Comparison of ENCODE assay signal across 13 mouse cellular contexts in the genomic region with DNA sequence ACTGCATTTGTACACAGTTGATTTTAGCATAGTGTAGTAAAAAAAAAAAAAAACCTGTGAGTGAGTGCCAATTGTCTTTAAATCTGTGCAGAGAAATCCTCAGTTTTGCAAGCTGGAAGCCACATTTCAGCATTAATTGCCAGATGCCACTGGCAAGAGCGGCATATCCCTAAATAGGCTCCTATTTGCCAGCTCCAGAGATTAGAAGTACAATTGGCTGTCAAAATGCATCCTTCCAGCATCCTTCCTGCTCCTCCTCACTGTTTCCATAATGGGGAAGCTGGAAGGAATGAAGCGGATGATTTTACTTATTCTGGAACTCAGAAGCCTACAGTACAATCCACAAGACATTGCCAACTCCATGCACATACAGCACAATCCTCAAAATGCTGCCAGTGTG.
DNase-seq lines count a peak whose midpoint lies in the region; ATAC-seq and TF ChIP-seq lines count a peak whose summit lies in the region.
"Had no signal": no experiment of that assay in that cellular context is flagged by ENCODE, and none has a peak within 500 bp of the region (broad histone marks: within the 10 kb centered on the region; RNA-seq: fewer than 3 reads in every experiment).

No protein-coding gene starts in this region.

- no peak overlapping the region for H3K9ac ChIP-seq in hindbrain, embryonic 16.5 days (ENCODE audit: low read depth, low read length)
- H3K9ac ChIP-seq in hindbrain, embryonic 11.5 days (ENCODE audit: low read depth, low read length), result no peak overlapping the region
- no peak overlapping the region for H3K9ac ChIP-seq in forebrain, postnatal 0 days
- no peak overlapping the region for H3K9ac ChIP-seq in intestine, embryonic 15.5 days
- H3K9ac ChIP-seq: liver, embryonic 12.5 days had no signal

- no peaks in the 10 kb centered on the region for H3K9me3 ChIP-seq in hindbrain, embryonic 16.5 days (ENCODE audit: control insufficient read depth, low read length)
- H3K9me3 ChIP-seq in hindbrain, embryonic 11.5 days (ENCODE audit: control insufficient read depth, low read length), result no peaks in the 10 kb centered on the region
- no peaks in the 10 kb centered on the region for H3K9me3 ChIP-seq in forebrain, postnatal 0 days (ENCODE audit: low read length)
- no peaks in the 10 kb centered on the region for H3K9me3 ChIP-seq in intestine, embryonic 15.5 days
- H3K9me3 ChIP-seq: liver, embryonic 12.5 days had no signal

- peak; percentile 24; the same call in 1 of the 2 replicates for ATAC-seq in hindbrain, embryonic 16.5 days
- no peak for ATAC-seq in hindbrain, embryonic 11.5 days (ENCODE audit: low FRiP score)
- ATAC-seq in forebrain, postnatal 0 days, result peak; percentile 94
- ATAC-seq in intestine, embryonic 15.5 days, result no peak
- ATAC-seq: liver, embryonic 12.5 days had no signal

- H3K4me3 ChIP-seq in hindbrain, embryonic 16.5 days (ENCODE audit: low read length), result no peak overlapping the region
- no peak overlapping the region for H3K4me3 ChIP-seq in hindbrain, embryonic 11.5 days (ENCODE audit: low read depth, low read length)
- no peak overlapping the region for H3K4me3 ChIP-seq in forebrain, postnatal 0 days (ENCODE audit: low read depth, low read length)
- H3K4me3 ChIP-seq in intestine, embryonic 15.5 days (replicated peaks), result no peak overlapping the region
- H3K4me3 ChIP-seq in thymus, adult 2 months (ENCODE audit: control insufficient read depth, insufficient read depth, low read length), result no peak overlapping the region
- H3K4me3 ChIP-seq: left cerebral cortex, adult 2 months; liver, embryonic 12.5 days had no signal

- no peak overlapping the region for H3K4me2 ChIP-seq in hindbrain, embryonic 16.5 days (ENCODE audit: low read length)
- no peak overlapping the region for H3K4me2 ChIP-seq in hindbrain, embryonic 11.5 days (replicated peaks; ENCODE audit: low read depth, low read length)
- no peak overlapping the region for H3K4me2 ChIP-seq in forebrain, postnatal 0 days (ENCODE audit: low read depth)
- no peak overlapping the region for H3K4me2 ChIP-seq in intestine, embryonic 15.5 days (replicated peaks)
- H3K4me2 ChIP-seq: liver, embryonic 12.5 days had no signal

- DNase-seq in hindbrain, embryonic 11.5 days (ENCODE audit: low spot score), result no peak
- peak; percentile 86 for DNase-seq in forebrain, postnatal 0 days
- peak; percentile 54 to 89 for DNase-seq in layer of hippocampus, postnatal 14 days (ENCODE audit: low spot score in 2 of 2)
- peak; percentile 42 to 75 for DNase-seq in right cerebral cortex, postnatal 10 days (ENCODE audit: low spot score in 2 of 2)
- DNase-seq in kidney, adult 9 months, result no peak
- DNase-seq in thymus, adult 2 months, result no peak
- DNase-seq: heart, postnatal 10 days; kidney, adult 11 months; lung, postnatal 10 days had no signal

- no peak for TF ChIP-seq POLR2A in thymus, adult 2 months (IDR thresholded peaks at IDR 0.05; ENCODE audit: control insufficient read depth, extremely low read depth, insufficient read depth, low read length, poor library complexity)

- H3K4me1 ChIP-seq in hindbrain, embryonic 16.5 days (ENCODE audit: control insufficient read depth, insufficient read depth, low read depth, low read length), result no peaks in the 10 kb centered on the region
- H3K4me1 ChIP-seq in hindbrain, embryonic 11.5 days (replicated peaks; ENCODE audit: control insufficient read depth, insufficient read depth, low read length), result no peaks in the 10 kb centered on the region
- H3K4me1 ChIP-seq in forebrain, postnatal 0 days (ENCODE audit: insufficient read depth), result no peaks in the 10 kb centered on the region
- no peaks in the 10 kb centered on the region for H3K4me1 ChIP-seq in intestine, embryonic 15.5 days (replicated peaks)
- no peaks in the 10 kb centered on the region for H3K4me1 ChIP-seq in thymus, adult 2 months (replicated peaks; ENCODE audit: control insufficient read depth, insufficient read depth, low read length)
- H3K4me1 ChIP-seq: liver, embryonic 12.5 days had no signal

- no peak for TF ChIP-seq CTCF in forebrain, postnatal 0 days (IDR thresholded peaks at IDR 0.05; ENCODE audit: low read depth)
- no peak for TF ChIP-seq CTCF in thymus, adult 2 months (IDR thresholded peaks at IDR 0.05; ENCODE audit: borderline replicate concordance, control insufficient read depth, extremely low read depth, insufficient read depth, low read length, poor library complexity)

- no peaks in the 10 kb centered on the region for H3K36me3 ChIP-seq in hindbrain, embryonic 16.5 days (ENCODE audit: control insufficient read depth, insufficient read depth, low read length)
- H3K36me3 ChIP-seq in hindbrain, embryonic 11.5 days (ENCODE audit: control insufficient read depth, insufficient read depth, low read length), result no peaks in the 10 kb centered on the region
- no peaks in the 10 kb centered on the region for H3K36me3 ChIP-seq in forebrain, postnatal 0 days (ENCODE audit: insufficient read depth)
- no peaks in the 10 kb centered on the region for H3K36me3 ChIP-seq in intestine, embryonic 15.5 days
- H3K36me3 ChIP-seq in thymus, adult 2 months (ENCODE audit: control insufficient read depth, insufficient read depth, low read length), result no peaks in the 10 kb centered on the region
- H3K36me3 ChIP-seq: liver, embryonic 12.5 days had no signal

- no peak overlapping the region for H3K27ac ChIP-seq in hindbrain, embryonic 16.5 days (ENCODE audit: low read depth, low read length)
- no peak overlapping the region for H3K27ac ChIP-seq in hindbrain, embryonic 11.5 days (ENCODE audit: low read depth, low read length)
- no peak overlapping the region for H3K27ac ChIP-seq in forebrain, postnatal 0 days (ENCODE audit: low read depth, low read length)
- H3K27ac ChIP-seq in intestine, embryonic 15.5 days, result no peak overlapping the region
- H3K27ac ChIP-seq in thymus, adult 2 months (ENCODE audit: control insufficient read depth, insufficient read depth, low read length), result no peak overlapping the region
- H3K27ac ChIP-seq: left cerebral cortex, adult 2 months; liver, embryonic 12.5 days had no signal

- 73% methylated on average over 2 of the region's 2 CpGs for WGBS in hindbrain, embryonic 16.5 days
- WGBS in hindbrain, embryonic 11.5 days, result 87% methylated on average over 2 of the region's 2 CpGs
- WGBS in forebrain, postnatal 0 days, result 42% methylated on average over 2 of the region's 2 CpGs
- 81% methylated on average over 2 of the region's 2 CpGs for WGBS in intestine, embryonic 15.5 days
- 88% methylated on average over 2 of the region's 2 CpGs for WGBS in thymus, adult 2 months

- no peaks in the 10 kb centered on the region for H3K27me3 ChIP-seq in hindbrain, embryonic 16.5 days (replicated peaks; ENCODE audit: control insufficient read depth, insufficient read depth, low read length)
- H3K27me3 ChIP-seq in hindbrain, embryonic 11.5 days (ENCODE audit: control insufficient read depth, insufficient read depth, low read length), result no peaks in the 10 kb centered on the region
- no peaks in the 10 kb centered on the region for H3K27me3 ChIP-seq in forebrain, postnatal 0 days (ENCODE audit: insufficient read depth, low read length)
- no peaks in the 10 kb centered on the region for H3K27me3 ChIP-seq in intestine, embryonic 15.5 days (replicated peaks)
- no peaks in the 10 kb centered on the region for H3K27me3 ChIP-seq in thymus, adult 2 months (ENCODE audit: control insufficient read depth, insufficient read depth, low read length)
- H3K27me3 ChIP-seq: liver, embryonic 12.5 days had no signal

Comparison
In these comparisons a context has a peak if more than half of its experiments do, and no peak if none do; other contexts are left out.
1. ATAC-seq: peak in hindbrain, embryonic 16.5 days (single experiment) and forebrain, postnatal 0 days (single experiment); none in hindbrain, embryonic 11.5 days (single experiment) and intestine, embryonic 15.5 days (single experiment).
2. DNase-seq: peak in forebrain, postnatal 0 days (single experiment), layer of hippocampus, postnatal 14 days (2 of 2) and right cerebral cortex, postnatal 10 days (2 of 2); none in hindbrain, embryonic 11.5 days (single experiment), kidney, adult 9 months (single experiment) and thymus, adult 2 months (single experiment).